ENCODE assay signal across 7 mouse cellular contexts in genomic region chr9:19621843-19622822, GRCm38 (mm10). TPM values are rescaled to one million over a fixed set of nuclear protein-coding genes. Genes with fewer than 3 reads are reported as not detected.
DNase-seq lines count a peak whose midpoint lies in the region; ATAC-seq lines count a peak whose summit lies in the region.

TSS of gene Zfp317 (plus strand) at chr9:19622102.

- H3K27me3 ChIP-seq in intestine, embryonic 16.5 days (replicated peaks; ENCODE audit: control insufficient read depth, insufficient read depth, low read length), result no peaks in the 10 kb centered on the region
- no peaks in the 10 kb centered on the region for H3K27me3 ChIP-seq in midbrain, embryonic 11.5 days (ENCODE audit: control insufficient read depth, insufficient read depth, low read length)

- peak; percentile 94 for DNase-seq in adrenal gland, adult 8-10 months
- DNase-seq in embryo, embryonic 9.5 days (ENCODE audit: extremely low spot score), result peak; percentile 89
- peak; percentile 59 to 77 for DNase-seq in gastrocnemius, postnatal 4 days (ENCODE audit: low spot score in 2 of 2)
- DNase-seq in left cerebral cortex, postnatal 36 days (ENCODE audit: low spot score in 2 of 2), result peak; percentile 89 to 91
- DNase-seq in midbrain, embryonic 11.5 days (ENCODE audit: low spot score, missing footprints), result peak; percentile 99
- DNase-seq in skeletal muscle tissue, adult 2 months (ENCODE audit: low read depth, low spot score), result peak; percentile 99

- peak; percentile 98 for ATAC-seq in intestine, embryonic 16.5 days
- ATAC-seq in midbrain, embryonic 11.5 days (ENCODE audit: low FRiP score), result peak; percentile 97

- no peaks in the 10 kb centered on the region for H3K36me3 ChIP-seq in intestine, embryonic 16.5 days (ENCODE audit: control insufficient read depth, insufficient read depth, low read length)
- 0 out of 2 replicates have a peak, but pooled peaks cover 2% of the 10 kb centered on the region for H3K36me3 ChIP-seq in midbrain, embryonic 11.5 days (ENCODE audit: control insufficient read depth, insufficient read depth, low read length)

- peak within 1 kb of the TSS; percentile 73 for H3K9ac ChIP-seq in intestine, embryonic 16.5 days (ENCODE audit: low read depth, low read length)
- peak within 1 kb of the TSS; percentile 64 for H3K9ac ChIP-seq in midbrain, embryonic 11.5 days (ENCODE audit: low read length)

- 2% methylated on average over 35 of the region's 35 CpGs for WGBS in intestine, embryonic 16.5 days
- 2% methylated on average over 35 of the region's 35 CpGs for WGBS in midbrain, embryonic 11.5 days

- H3K4me3 ChIP-seq in intestine, embryonic 16.5 days (ENCODE audit: low read length), result peak within 1 kb of the TSS; percentile 66
- H3K4me3 ChIP-seq in midbrain, embryonic 11.5 days (ENCODE audit: low read depth, low read length), result peak within 1 kb of the TSS; percentile 52

- H3K9me3 ChIP-seq in intestine, embryonic 16.5 days (ENCODE audit: control insufficient read depth, low read length), result no peaks in the 10 kb centered on the region
- H3K9me3 ChIP-seq in midbrain, embryonic 11.5 days (ENCODE audit: control insufficient read depth, low read length), result no peaks in the 10 kb centered on the region

- H3K4me1 ChIP-seq in intestine, embryonic 16.5 days (ENCODE audit: control insufficient read depth, insufficient read depth, low read length), result no peaks in the 10 kb centered on the region
- no peaks in the 10 kb centered on the region for H3K4me1 ChIP-seq in midbrain, embryonic 11.5 days (ENCODE audit: control insufficient read depth, insufficient read depth, low read length)

- intact Hi-C loops in left cerebral cortex, postnatal 36 days (cut with DNase I), result no loop called here

- H3K4me2 ChIP-seq in intestine, embryonic 16.5 days (ENCODE audit: low read depth, low read length), result peak within 1 kb of the TSS; percentile 27; the same call in 1 of the 2 replicates
- peak within 1 kb of the TSS; percentile 38 for H3K4me2 ChIP-seq in midbrain, embryonic 11.5 days

- peak within 1 kb of the TSS; percentile 96 for H3K27ac ChIP-seq in intestine, embryonic 16.5 days (ENCODE audit: low read length)
- peak within 1 kb of the TSS; percentile 52 for H3K27ac ChIP-seq in midbrain, embryonic 11.5 days (ENCODE audit: low read depth, low read length)

RNA-seq across cellular contexts. Expression of gene Zfp317, which starts in this region (rescaled TPM):
- 10 to 100 TPM; 23.0 to 33.8 (median 26.1) TPM for total RNA-seq in adrenal gland, adult 8-10 months (2022)
- total RNA-seq in gastrocnemius, postnatal 4 days (2021), result 10 to 100 TPM; 12.5 to 15.6 TPM
- 19.8 and 21.8 TPM in 2 replicates for polyA plus RNA-seq in intestine, embryonic 16.5 days (2015; fragmentation: Nextera tagmentation; extraction: Ambion mirVana)
- 10 to 100 TPM; 19.7 to 21.9 TPM for total RNA-seq in left cerebral cortex, postnatal 36 days (2021)
- polyA plus RNA-seq in midbrain, embryonic 11.5 days (2014; fragmentation: Nextera tagmentation; extraction: Ambion mirVana), result 42.0 and 44.5 TPM in 2 replicates

Comparison
In these comparisons a context has a peak if more than half of its experiments do, and no peak if none do; other contexts are left out.
1. Peak in every context shown above with its lines: DNase-seq, ATAC-seq, H3K4me3 ChIP-seq and H3K27ac ChIP-seq.